Mouse (Mus musculus) heart, embryonic 14.5 days (tissue): ENCODE data around the gene Card10. TPM values are rescaled to one million over a fixed set of nuclear protein-coding genes. Genes with fewer than 3 reads are reported as not detected.

ENCODE experiments used
- ATAC-seq: fragments of 200-750 bp; cut with Nextera tagmentation; 2 replicates; pipeline ENCODE4 v1.8.0; 2017; ENCODE audit warnings: low read depth, moderate TSS enrichment; ENCODE audit not compliant: insufficient number of reproducible peaks, insufficient read depth, low FRiP score
- H3K27ac ChIP-seq, 2 experiments: fragments of 200-500 bp in 1 of 2; fragments of 300-500 bp in 1 of 2; sonication (generic) in 1 of 2; replicated peaks in 1 of 2; 2 replicates each; pipeline ENCODE4 v1.5.1; 2012 to 2014; ENCODE audit warnings: low read depth in 2 of 2, low read length in 2 of 2, control low read depth in 1 of 2, mild to moderate bottlenecking in 1 of 2, mixed read lengths in 1 of 2; ENCODE audit not compliant: control insufficient read depth in 1 of 2, insufficient read depth in 1 of 2
- H3K27me3 ChIP-seq: fragments of 300-500 bp; sonication (generic); 2 replicates; pipeline ENCODE4 v1.6.1; 2014; ENCODE audit warnings: mild to moderate bottlenecking, low read length, control low read depth; ENCODE audit not compliant: control insufficient read depth, insufficient read depth
- H3K36me3 ChIP-seq: fragments of 300-500 bp; sonication (generic); 2 replicates; pipeline ENCODE4 v1.6.1; 2014; ENCODE audit warnings: mild to moderate bottlenecking, control low read depth, low read length, mixed read lengths; ENCODE audit not compliant: control insufficient read depth, insufficient read depth
- H3K4me1 ChIP-seq, 2 experiments: fragments of 200-500 bp in 1 of 2; fragments of 300-500 bp in 1 of 2; sonication (generic) in 1 of 2; 2 replicates each; pipeline ENCODE4 v1.6.1; 2012 to 2014; ENCODE audit warnings: low read length in 2 of 2, control low read depth in 1 of 2, mixed read lengths in 1 of 2; ENCODE audit not compliant: control insufficient read depth in 2 of 2, insufficient read depth in 2 of 2
- H3K4me2 ChIP-seq: fragments of 300-500 bp; sonication (generic); 2 replicates; pipeline ENCODE4 v1.6.1; 2014; ENCODE audit warnings: mild to moderate bottlenecking, low read length
- H3K4me3 ChIP-seq, 2 experiments: fragments of 200-500 bp in 1 of 2; fragments of 300-500 bp in 1 of 2; sonication (generic) in 1 of 2; 2 replicates each; pipeline ENCODE4 v1.5.1; 2012 to 2014; ENCODE audit warnings: low read length in 2 of 2, mild to moderate bottlenecking in 2 of 2, control low read depth in 1 of 2, low read depth in 1 of 2, moderate library complexity in 1 of 2; ENCODE audit not compliant: control insufficient read depth in 1 of 2, insufficient read depth in 1 of 2
- H3K9ac ChIP-seq: fragments of 300-500 bp; sonication (generic); 2 replicates; pipeline ENCODE4 v1.6.1; 2014; ENCODE audit warnings: mild to moderate bottlenecking, low read length
- H3K9me3 ChIP-seq: fragments of 300-500 bp; sonication (generic); 2 replicates; pipeline ENCODE4 v1.6.1; 2016; ENCODE audit warnings: low read length, control low read depth; ENCODE audit not compliant: control insufficient read depth
- WGBS: fragments of 180-500 bp; shearing (Covaris S2); extraction: QIAGEN DNeasy Blood & Tissue Kit; methylation state at CpG from one replicate; pipeline ENCODE4 v1.1.7; 2014; 5-methylcytosine and 5-hydroxymethylcytosine counted together
- polyA plus RNA-seq: library from polyadenylated mRNA; unstranded; fragments of >200 nt; fragmentation: Nextera tagmentation; extraction: Ambion mirVana; gene quantifications from 2 replicates; pipeline ENCODE4 v1.2.1, GENCODE M21; 2014

Gene Card10
- polyA plus RNA-seq, 1 experiment from 2014 or later: 7.1 TPM

- H3K36me3 ChIP-seq: peaks cover 39% of the 10 kb centered on the region
- WGBS: 79% methylated on average over 8 of the region's 8 CpGs
- H3K4me3 ChIP-seq: no peak overlapping the region
- H3K4me1 ChIP-seq: peaks cover 29 to 47% of the 10 kb centered on the region in 2 experiments
- no peak for ATAC-seq
- no peak overlapping the region for H3K27ac ChIP-seq
- no peaks in the 10 kb centered on the region for H3K9me3 ChIP-seq
- no peaks in the 10 kb centered on the region for H3K27me3 ChIP-seq
- H3K4me2 ChIP-seq: peak overlapping the region; percentile 89; the same call in 1 of the 2 replicates
- H3K9ac ChIP-seq: peak overlapping the region; percentile 93; the same call in 1 of the 2 replicates
Observed at GRCm38 (mm10) chr15:78846352-78846751, 43.5 kb upstream of the Card10 start.

GRCm38 (mm10) chr15:78845867-78846266, 43.0 kb upstream of the Card10 start:
- Histone ChIP-seq H3K9ac (peak overlapping the region; percentile 93), H3K9me3 (no peaks in the 10 kb centered on the region), H3K4me2 (peak overlapping the region; percentile 89), H3K4me3 (peak overlapping the region in 1 of 2 experiments; percentile 74; a peak in 1 of 4 replicates), H3K27ac (peak overlapping the region; percentile 46 to 96; a peak in 3 of 4 replicates), H3K4me1 (peaks cover 26 to 43% of the 10 kb centered on the region in 2 experiments), H3K27me3 (no peaks in the 10 kb centered on the region), H3K36me3 (peaks cover 39% of the 10 kb centered on the region)
- 72% methylated on average over 8 of the region's 8 CpGs for WGBS
- no peak for ATAC-seq

- H3K4me3 ChIP-seq: peak overlapping the region; percentile 16 to 74; a peak in 3 of 4 replicates
- H3K4me1 ChIP-seq: peaks cover 22 to 37% of the 10 kb centered on the region in 2 experiments
- peak overlapping the region; percentile 93 for H3K9ac ChIP-seq
- peak overlapping the region; percentile 89 for H3K4me2 ChIP-seq
- peak overlapping the region; percentile 46 to 96 for H3K27ac ChIP-seq
- WGBS: 18% methylated on average over 11 of the region's 11 CpGs
- peaks cover 37% of the 10 kb centered on the region for H3K36me3 ChIP-seq
- H3K9me3 ChIP-seq: no peaks in the 10 kb centered on the region
- no peak for ATAC-seq
- H3K27me3 ChIP-seq: no peaks in the 10 kb centered on the region
Observed at GRCm38 (mm10) chr15:78845321-78845720, 42.5 kb upstream of the Card10 start.

GRCm38 (mm10) chr15:78844791-78845190, 41.9 kb upstream of the Card10 start:
- H3K4me3 ChIP-seq: peak overlapping the region; percentile 74 to 85
- H3K9me3 ChIP-seq: no peaks in the 10 kb centered on the region
- peaks cover 32% of the 10 kb centered on the region for H3K36me3 ChIP-seq
- H3K27ac ChIP-seq: peak overlapping the region; percentile 96
- ATAC-seq: no peak
- H3K27me3 ChIP-seq: no peaks in the 10 kb centered on the region
- 24% methylated on average over 9 of the region's 9 CpGs for WGBS
- H3K9ac ChIP-seq: peak overlapping the region; percentile 93
- H3K4me2 ChIP-seq: peak overlapping the region; percentile 89
- H3K4me1 ChIP-seq: peaks cover 25 to 36% of the 10 kb centered on the region in 2 experiments

- H3K9me3 ChIP-seq: no peaks in the 10 kb centered on the region
- 38% methylated on average over 21 of the region's 21 CpGs for WGBS
- H3K4me2 ChIP-seq: peak overlapping the region; percentile 89
- H3K36me3 ChIP-seq: peaks cover 22% of the 10 kb centered on the region
- peak overlapping the region; percentile 96 for H3K27ac ChIP-seq
- peak overlapping the region; percentile 74 to 85 for H3K4me3 ChIP-seq
- peaks cover 25 to 40% of the 10 kb centered on the region in 2 experiments for H3K4me1 ChIP-seq
- no peak for ATAC-seq
- H3K27me3 ChIP-seq: no peaks in the 10 kb centered on the region
- peak overlapping the region; percentile 93 for H3K9ac ChIP-seq
Observed at GRCm38 (mm10) chr15:78843581-78844469, 41.0 kb upstream of the Card10 start.

- H3K4me3 ChIP-seq: peak within 1 kb of the TSS; percentile 74 to 85
- no peaks in the 10 kb centered on the region for H3K9me3 ChIP-seq
- H3K27me3 ChIP-seq: no peaks in the 10 kb centered on the region
- peaks cover 25 to 38% of the 10 kb centered on the region in 2 experiments for H3K4me1 ChIP-seq
- H3K4me2 ChIP-seq: peak within 1 kb of the TSS; percentile 89
- peak within 1 kb of the TSS; percentile 93 for H3K9ac ChIP-seq
- H3K27ac ChIP-seq: peak within 1 kb of the TSS; percentile 96
- H3K36me3 ChIP-seq: peaks cover 15% of the 10 kb centered on the region
- peak; percentile 81 for ATAC-seq
- WGBS: under 1% methylated on average over 85 of the region's 86 CpGs
Observed at GRCm38 (mm10) chr15:78842371-78843163, 39.7 kb upstream of the Card10 start, which contains the start of gene Cdc42ep1. TSS of gene Cdc42ep1 (plus strand) at chr15:78842624.

- H3K4me3 ChIP-seq: no peak overlapping the region
- ATAC-seq: no peak
- H3K27ac ChIP-seq: 0 out of 4 replicates have a peak overlapping the region, but pooled peaks of 1 of the 2 experiments have one; percentile 96
- H3K4me2 ChIP-seq: no peak overlapping the region
- WGBS: 70% methylated on average over 6 of the region's 6 CpGs
- peaks cover 28 to 36% of the 10 kb centered on the region in 2 experiments for H3K4me1 ChIP-seq
- H3K9me3 ChIP-seq: no peaks in the 10 kb centered on the region
- 0 out of 2 replicates have a peak, but pooled peaks cover 3% of the 10 kb centered on the region for H3K36me3 ChIP-seq
- H3K9ac ChIP-seq: no peak overlapping the region
- H3K27me3 ChIP-seq: no peaks in the 10 kb centered on the region
Observed at GRCm38 (mm10) chr15:78841161-78841790, 38.4 kb upstream of the Card10 start.
